Mouse (Mus musculus): ENCODE data around the gene Mid1.
"Not testable (repeated sequence)": the region's sequence is repeated elsewhere in the genome, so short reads cannot be mapped to it uniquely, and the experiment has no call there.

DNA sequence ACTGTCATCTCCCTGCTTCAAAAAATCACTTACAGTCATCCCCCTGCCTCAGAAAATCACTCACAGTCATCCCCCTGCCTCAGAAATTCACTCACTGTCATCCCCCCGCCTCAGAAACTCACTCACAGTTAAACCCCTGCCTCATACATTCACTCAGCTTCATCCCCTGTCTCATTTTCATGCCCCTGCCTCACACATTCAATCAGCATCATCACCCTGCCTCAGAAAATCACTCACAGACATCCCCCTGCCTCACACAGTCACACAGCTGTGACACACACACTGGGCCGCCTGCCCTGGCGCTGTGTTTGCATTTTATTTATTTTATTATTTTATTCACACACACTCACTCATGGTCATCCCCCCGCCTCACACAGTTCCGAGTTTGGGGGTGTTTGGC, 319.8 kb downstream of the Mid1 start:
- TF ChIP-seq CTCF (IDR thresholded peaks at IDR 0.05; ENCODE audit: low read depth); EP300 (optimal IDR thresholded peaks at IDR 0.05): not testable (repeated sequence)

Data from stomach, postnatal 0 days (tissue).